Mouse (Mus musculus) brain, adult 2 months (tissue): ENCODE data around the gene Rpl27a.

Experiments
- DNase-seq: peaks from one replicate; pipeline ENCODE4 v3.0.0; 2011; ENCODE audit warnings: low read depth, low spot score

Rpl27a gene

GRCm38 (mm10) chr7:109562676-109563075 lies 43.7 kb downstream of the Rpl27a start:
- no peak for DNase-seq

GRCm38 (mm10) chr7:109563775-109564362 lies 44.9 kb downstream of the Rpl27a start:
- DNase-seq: no peak

GRCm38 (mm10) chr7:109566327-109566726 lies 47.4 kb downstream of the Rpl27a start:
- no peak for DNase-seq

GRCm38 (mm10) chr7:109566841-109567768 lies 48.2 kb downstream of the Rpl27a start:
- DNase-seq: no peak

GRCm38 (mm10) chr7:109568391-109568892 lies 49.5 kb downstream of the Rpl27a start:
- DNase-seq: no peak
